Mouse (Mus musculus): ENCODE results near the gene Slc38a7. TPM values are rescaled to one million over a fixed set of nuclear protein-coding genes. Genes with fewer than 3 reads are reported as not detected.
"Not testable (repeated sequence)": the region's sequence is repeated elsewhere in the genome, so short reads cannot be mapped to it uniquely, and the experiment has no call there.

The Slc38a7 gene
- polyA plus RNA-seq, 1 experiment from 2014 or later = 12.9 TPM

- Histone ChIP-seq H3K9me3 (replicated peaks; ENCODE audit: low read length) (no peaks in the 10 kb centered on the region), H3K4me3 (replicated peaks; ENCODE audit: low read depth, low read length) (no peak overlapping the region), H3K4me1 (replicated peaks; ENCODE audit: insufficient read depth, low read length) (0 out of 2 replicates have a peak, but pooled peaks cover 3% of the 10 kb centered on the region), H3K27me3 (ENCODE audit: insufficient read depth, low read length) (no peaks in the 10 kb centered on the region), H3K9ac (ENCODE audit: low read depth, low read length) (no peak overlapping the region), H3K4me2 (ENCODE audit: low read length) (no peak overlapping the region), H3K36me3 (ENCODE audit: insufficient read depth, low read length) (peaks cover 19% of the 10 kb centered on the region), H3K27ac (no peak overlapping the region)
- 91% methylated on average over 4 of the region's 4 CpGs for WGBS
- DNase-seq (ENCODE audit: low spot score) (no peak), ATAC-seq (replicated peaks; ENCODE audit: low FRiP score, low read depth) (no peak)
- TF ChIP-seq CTCF (IDR thresholded peaks at IDR 0.05; ENCODE audit: low read depth) = no peak
Measured at GRCm38 (mm10) chr8:95879823-95880222, 26.5 kb upstream of the Slc38a7 start.

GRCm38 (mm10) chr8:95878176-95878962 is 25.0 kb upstream of the Slc38a7 start:
- DNase-seq (ENCODE audit: low spot score) (peak; percentile 66), ATAC-seq (replicated peaks; ENCODE audit: low FRiP score, low read depth) (no peak)
- Histone ChIP-seq H3K9me3 (replicated peaks; ENCODE audit: low read length) (no peaks in the 10 kb centered on the region), H3K36me3 (ENCODE audit: insufficient read depth, low read length) (peaks cover 33% of the 10 kb centered on the region), H3K27me3 (ENCODE audit: insufficient read depth, low read length) (no peaks in the 10 kb centered on the region), H3K27ac (no peak overlapping the region), H3K4me2 (ENCODE audit: low read length) (peak overlapping the region; percentile 31), H3K4me3 (replicated peaks; ENCODE audit: low read depth, low read length) (no peak overlapping the region), H3K9ac (ENCODE audit: low read depth, low read length) (no peak overlapping the region), H3K4me1 (replicated peaks; ENCODE audit: insufficient read depth, low read length) (no peaks in the 10 kb centered on the region)
- WGBS = 47% methylated on average over 12 of the region's 12 CpGs
- TF ChIP-seq CTCF (IDR thresholded peaks at IDR 0.05; ENCODE audit: low read depth) = no peak

DNA sequence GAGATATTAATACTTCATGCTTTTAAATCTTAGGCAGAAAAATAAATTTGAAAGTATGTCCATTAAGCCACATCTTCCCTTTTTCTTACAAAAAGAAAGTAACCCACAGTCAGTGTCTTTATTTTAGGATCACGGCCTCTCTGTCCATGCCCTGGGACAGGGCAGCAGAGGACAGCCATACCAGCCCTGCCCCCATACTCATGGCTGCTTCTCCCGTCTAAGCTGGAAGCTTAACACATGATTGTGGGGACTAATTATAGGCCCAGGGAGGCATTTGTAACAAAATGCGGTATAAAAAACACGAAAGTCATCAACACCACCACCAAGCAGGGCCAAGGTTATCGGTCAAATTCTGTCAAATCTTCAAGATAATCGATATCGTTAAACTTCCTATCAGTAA is 21.9 kb upstream of the Slc38a7 start:
- H3K27me3 ChIP-seq (ENCODE audit: insufficient read depth, low read length) = no peaks in the 10 kb centered on the region
- H3K36me3 ChIP-seq (ENCODE audit: insufficient read depth, low read length) = peaks cover 54% of the 10 kb centered on the region
- WGBS = 95% methylated on average over 7 of the region's 7 CpGs
- H3K4me1 ChIP-seq (replicated peaks; ENCODE audit: insufficient read depth, low read length) = no peaks in the 10 kb centered on the region
- no peak overlapping the region for H3K9ac ChIP-seq (ENCODE audit: low read depth, low read length)
- DNase-seq (ENCODE audit: low spot score) (no peak), ATAC-seq (replicated peaks; ENCODE audit: low FRiP score, low read depth) (no peak)
- H3K4me3 ChIP-seq (replicated peaks; ENCODE audit: low read depth, low read length) = no peak overlapping the region
- TF ChIP-seq CTCF (IDR thresholded peaks at IDR 0.05; ENCODE audit: low read depth) = no peak
- H3K27ac ChIP-seq = no peak overlapping the region
- no peaks in the 10 kb centered on the region for H3K9me3 ChIP-seq (replicated peaks; ENCODE audit: low read length)
- no peak overlapping the region for H3K4me2 ChIP-seq (ENCODE audit: low read length)

GRCm38 (mm10) chr8:95871690-95872089 is 18.4 kb upstream of the Slc38a7 start:
- no peaks in the 10 kb centered on the region for H3K4me1 ChIP-seq (replicated peaks; ENCODE audit: insufficient read depth, low read length)
- no peak overlapping the region for H3K4me3 ChIP-seq (replicated peaks; ENCODE audit: low read depth, low read length)
- TF ChIP-seq CTCF (IDR thresholded peaks at IDR 0.05; ENCODE audit: low read depth) = no peak
- H3K36me3 ChIP-seq (ENCODE audit: insufficient read depth, low read length) = peaks cover 76% of the 10 kb centered on the region
- H3K27me3 ChIP-seq (ENCODE audit: insufficient read depth, low read length) = no peaks in the 10 kb centered on the region
- no peak overlapping the region for H3K9ac ChIP-seq (ENCODE audit: low read depth, low read length)
- no peak overlapping the region for H3K27ac ChIP-seq
- no peak overlapping the region for H3K4me2 ChIP-seq (ENCODE audit: low read length)
- ATAC-seq (replicated peaks; ENCODE audit: low FRiP score, low read depth) (no peak), DNase-seq (ENCODE audit: low spot score) (no peak)
- 91% methylated on average over 16 of the region's 16 CpGs for WGBS
- H3K9me3 ChIP-seq (replicated peaks; ENCODE audit: low read length) = no peaks in the 10 kb centered on the region

GRCm38 (mm10) chr8:95864851-95865250 is 11.5 kb upstream of the Slc38a7 start:
- not testable (repeated sequence) for H3K9ac ChIP-seq (ENCODE audit: low read depth, low read length); H3K4me3 ChIP-seq (replicated peaks; ENCODE audit: low read depth, low read length); H3K9me3 ChIP-seq (replicated peaks; ENCODE audit: low read length); DNase-seq (ENCODE audit: low spot score); H3K27ac ChIP-seq; ATAC-seq (replicated peaks; ENCODE audit: low FRiP score, low read depth); H3K4me2 ChIP-seq (ENCODE audit: low read length); H3K27me3 ChIP-seq (ENCODE audit: insufficient read depth, low read length); H3K4me1 ChIP-seq (replicated peaks; ENCODE audit: insufficient read depth, low read length)
- WGBS = 96% methylated on average over 17 of the region's 18 CpGs
- H3K36me3 ChIP-seq (ENCODE audit: insufficient read depth, low read length) = peaks cover 31% of the 10 kb centered on the region

DNA sequence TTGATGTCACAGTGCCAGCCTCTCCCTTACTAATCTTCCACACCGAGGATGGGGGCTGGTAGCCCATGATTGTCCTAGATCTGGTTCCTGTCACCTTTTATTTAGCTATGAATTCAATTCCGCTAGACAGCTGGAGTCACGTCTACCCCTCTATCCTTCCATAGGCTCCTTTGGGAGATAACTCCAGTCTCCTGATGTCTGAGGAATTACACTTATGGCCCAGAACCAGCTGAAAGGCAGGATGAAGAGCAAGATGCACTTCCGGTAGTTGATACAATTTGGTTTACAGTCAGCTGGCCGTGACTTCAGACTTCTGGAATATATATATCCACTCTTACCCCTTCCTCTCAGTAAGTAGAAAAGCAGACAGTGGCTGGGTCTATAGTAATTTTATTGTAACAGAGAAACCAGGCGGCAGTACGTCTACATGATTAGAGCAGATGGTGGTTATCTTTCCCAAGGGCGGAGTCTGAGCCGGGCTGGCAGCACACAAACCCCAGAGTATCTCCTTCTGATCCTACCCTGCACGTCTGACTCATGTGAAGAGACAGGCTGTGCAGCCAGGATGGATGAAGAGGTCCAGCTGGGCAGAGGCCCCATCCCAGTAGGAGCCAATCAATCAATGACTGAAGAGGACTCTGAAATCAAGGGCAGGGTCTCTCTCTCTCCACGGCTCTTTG is 10.6 kb upstream of the Slc38a7 start:
- H3K27ac ChIP-seq; H3K9ac ChIP-seq (ENCODE audit: low read depth, low read length); H3K4me1 ChIP-seq (replicated peaks; ENCODE audit: insufficient read depth, low read length); H3K27me3 ChIP-seq (ENCODE audit: insufficient read depth, low read length); H3K4me3 ChIP-seq (replicated peaks; ENCODE audit: low read depth, low read length); DNase-seq (ENCODE audit: low spot score); H3K9me3 ChIP-seq (replicated peaks; ENCODE audit: low read length); ATAC-seq (replicated peaks; ENCODE audit: low FRiP score, low read depth); H3K4me2 ChIP-seq (ENCODE audit: low read length): not testable (repeated sequence)
- H3K36me3 ChIP-seq (ENCODE audit: insufficient read depth, low read length) = peaks cover 23% of the 10 kb centered on the region
- WGBS = 80% methylated on average over 10 of the region's 11 CpGs

Data from kidney, postnatal 0 days (tissue).